Mouse (Mus musculus): ENCODE data around the gene Myo3b.

GRCm38 (mm10) chr2:70187040-70187439, 148.1 kb downstream of the Myo3b start:
- TF ChIP-seq GATA1 (IDR thresholded peaks at IDR 0.05; ENCODE audit: borderline replicate concordance, low read length), result no peak
- no peak for TF ChIP-seq FLI1 (IDR thresholded peaks at IDR 0.05; ENCODE audit: low read length)

Measured in megakaryocyte, embryonic 14.5 days (primary cell).